Mouse (Mus musculus) megakaryocyte, embryonic 14.5 days (primary cell): ENCODE results near the gene Xndc1.

Experiments used
- FLI1 ChIP-seq: IDR thresholded peaks from 2 replicates; pipeline ENCODE4 v1.6.1; 2012; ENCODE audit warnings: low read length, inconsistent platforms, mixed read lengths
- GATA1 ChIP-seq: IDR thresholded peaks from 3 replicates; pipeline ENCODE4 v1.6.1; 2012; ENCODE audit warnings: mixed read lengths, low read length, inconsistent platforms, borderline replicate concordance

GRCm38 (mm10) chr7:102016936-102017335 lies 48.4 kb upstream of the Xndc1 start:
- TF ChIP-seq FLI1 = no peak
- TF ChIP-seq GATA1 = no peak
